30 mouse cellular contexts compared by ENCODE assay signal in the genomic region with DNA sequence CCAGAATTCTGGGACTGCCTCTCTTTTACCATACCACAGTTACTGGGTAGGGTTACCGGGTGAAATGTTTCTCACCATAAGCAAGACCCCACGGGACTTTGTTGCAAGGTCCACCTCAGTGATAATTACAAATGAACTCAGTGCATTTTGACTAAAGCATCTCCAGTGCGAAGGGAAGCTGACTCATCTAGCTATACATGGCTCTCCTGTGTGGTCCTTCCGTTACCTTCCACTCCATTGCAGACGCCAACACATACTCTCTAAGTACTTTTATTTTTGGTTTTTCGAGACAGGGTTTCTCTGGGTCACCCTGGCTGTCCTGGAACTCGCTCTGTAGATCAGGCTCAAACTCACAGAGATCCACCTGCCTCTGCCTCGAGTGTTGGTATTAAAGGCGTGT. TPM values are rescaled to one million over a fixed set of nuclear protein-coding genes. Genes with fewer than 3 reads are reported as not detected.
DNase-seq lines count a peak whose midpoint lies in the region; ATAC-seq and TF ChIP-seq lines count a peak whose summit lies in the region.
"Had no signal": no experiment of that assay in that cellular context is flagged by ENCODE, and none has a peak within 500 bp of the region (broad histone marks: within the 10 kb centered on the region; RNA-seq: fewer than 3 reads in every experiment).

No protein-coding gene starts in this region.

- no peak for TF ChIP-seq CTCF in gastrocnemius, adult 2 months (IDR thresholded peaks at IDR 0.05)
- TF ChIP-seq CTCF in left cerebral cortex, adult 2 months (IDR thresholded peaks at IDR 0.05): no peak

- peaks cover 100% of the 10 kb centered on the region for H3K4me1 ChIP-seq in megakaryocyte, embryonic 14.5 days

- intact Hi-C loops in gastrocnemius, adult 2 months (cut with DNase I): no loop called here
- intact Hi-C loops in gastrocnemius, postnatal 14 days (cut with DNase I; ENCODE audit: low total_unique reads): no loop called here
- intact Hi-C loops in left cerebral cortex, adult 2 months (cut with DNase I): no loop called here
- intact Hi-C loops in left cerebral cortex, postnatal 10 days (cut with DNase I): no loop called here

- no peaks in the 10 kb centered on the region for H3K27me3 ChIP-seq in megakaryocyte, embryonic 14.5 days (replicated peaks)
- H3K27me3 ChIP-seq: forebrain, embryonic 12.5 days; forebrain, embryonic 15.5 days had no signal

- no peak for DNase-seq in gastrocnemius, adult 2 months
- no peak for DNase-seq in gastrocnemius, postnatal 14 days
- no peak for DNase-seq in left cerebral cortex, adult 2 months (ENCODE audit: extremely low spot score in 1 of 2, low spot score in 2 of 2)
- no peak for DNase-seq in left cerebral cortex, postnatal 10 days (ENCODE audit: extremely low spot score in 1 of 2, low spot score in 2 of 2)
- peak; percentile 56 for DNase-seq in brain, adult 2 months (ENCODE audit: low read depth, low spot score)
- no peak for DNase-seq in B cell, adult 2 months
- DNase-seq: adrenal gland, adult 2 months; adrenal gland, postnatal 14 days; cerebellum, adult 11-12 months; cerebellum, adult 8-10 months; cerebellum, postnatal 10 days; cerebellum, postnatal 36 days; embryo, embryonic 11 days; gastrocnemius, postnatal 10 days; heart, postnatal 10 days; heart, postnatal 4 days had no signal

- no peaks in the 10 kb centered on the region for H3K9me3 ChIP-seq in megakaryocyte, embryonic 14.5 days
- H3K9me3 ChIP-seq: embryonic facial prominence, embryonic 10.5 days; embryonic facial prominence, embryonic 13.5 days; forebrain, embryonic 12.5 days; forebrain, embryonic 15.5 days; G1E; heart, embryonic 12.5 days; heart, embryonic 15.5 days had no signal

- peak overlapping the region; percentile 96 for H3K27ac ChIP-seq in gastrocnemius, adult 2 months
- peak overlapping the region; percentile 32; the same call in 1 of the 2 replicates for H3K27ac ChIP-seq in left cerebral cortex, adult 2 months
- H3K27ac ChIP-seq: embryonic facial prominence, embryonic 10.5 days; embryonic facial prominence, embryonic 13.5 days; forebrain, embryonic 12.5 days; forebrain, embryonic 15.5 days; heart, embryonic 15.5 days; hindbrain, embryonic 14.5 days; hindbrain, postnatal 0 days had no signal

- no peak for ATAC-seq in megakaryocyte, adult 5-6 weeks (ENCODE audit: poor library complexity, severe bottlenecking)
- ATAC-seq: forebrain, embryonic 15.5 days; hindbrain, postnatal 0 days; inflammation-experienced regulatory T-cells, adult 6 months; intestine, embryonic 16.5 days had no signal

- peak overlapping the region; percentile 26; the same call in 1 of the 2 replicates for H3K4me3 ChIP-seq in gastrocnemius, adult 2 months
- H3K4me3 ChIP-seq in left cerebral cortex, adult 2 months: no peak overlapping the region
- peak overlapping the region; percentile 42 for H3K4me3 ChIP-seq in megakaryocyte, embryonic 14.5 days (replicated peaks)
- H3K4me3 ChIP-seq: embryonic facial prominence, embryonic 10.5 days; embryonic facial prominence, embryonic 13.5 days; erythroblast, embryonic 14.5 days; forebrain, embryonic 12.5 days; forebrain, embryonic 15.5 days; heart, embryonic 12.5 days; heart, embryonic 15.5 days had no signal

- H3K36me3 ChIP-seq in megakaryocyte, embryonic 14.5 days (replicated peaks; ENCODE audit: low read length): peaks cover 16% of the 10 kb centered on the region
- H3K36me3 ChIP-seq: embryonic facial prominence, embryonic 10.5 days; embryonic facial prominence, embryonic 13.5 days; forebrain, embryonic 12.5 days; forebrain, embryonic 15.5 days; heart, embryonic 12.5 days; heart, embryonic 15.5 days had no signal

RNA-seq across cellular contexts. Expression of gene Zbtb16, which starts 19.9 kb away (rescaled TPM):
- total RNA-seq in gastrocnemius, adult 2 months (2021): 100 to 1,000 TPM; 163 to 166 TPM
- 100 to 1,000 TPM in 1 of 2 experiments, 10 to 100 TPM in 1; 70.1 to 157 TPM for total RNA-seq in gastrocnemius, postnatal 14 days (2021)
- total RNA-seq in left cerebral cortex, adult 2 months (2021): 100 to 1,000 TPM in 1 of 2 experiments, 10 to 100 TPM in 1; 92.9 to 111 TPM
- 10 to 100 TPM; 32.2 to 47.0 TPM for total RNA-seq in left cerebral cortex, postnatal 10 days (2021)
- 1.00 and 1.8 TPM in 2 replicates for polyA plus RNA-seq in megakaryocyte, embryonic 14.5 days (2012; ENCODE audit: insufficient read depth, low replicate concordance)
- total RNA-seq in megakaryocyte, adult 5-6 weeks (2015): 1.9 and 3.0 TPM in 2 replicates
- total RNA-seq in megakaryocyte, adult 5-6 weeks (2017): 2.2 and 2.7 TPM in 2 replicates
- polyA plus RNA-seq: inflammation-experienced regulatory T-cells, adult 6 months had no signal

Comparison
In these comparisons a context has a peak if more than half of its experiments do, and no peak if none do; other contexts are left out.
1. RNA of gene Zbtb16, which starts 19.9 kb away (total RNA-seq): 163 to 166 TPM in gastrocnemius, adult 2 months, 70.1 to 157 TPM in gastrocnemius, postnatal 14 days, 92.9 to 111 TPM in left cerebral cortex, adult 2 months and 32.2 to 47.0 TPM in left cerebral cortex, postnatal 10 days; 1.9 to 3.0 TPM in megakaryocyte, adult 5-6 weeks; every median in the first group is over 4 times any median in the second.